Mouse (Mus musculus) adrenal gland, postnatal 25 days (tissue): ENCODE data around the gene Ptprn2. TPM values are rescaled to one million over a fixed set of nuclear protein-coding genes. Genes with fewer than 3 reads are reported as not detected.
"Not testable (repeated sequence)": the region's sequence is repeated elsewhere in the genome, so short reads cannot be mapped to it uniquely, and the experiment has no call there.

ENCODE experiments used
- DNase-seq: peaks from one replicate; pipeline ENCODE4 v3.0.0; 2021; ENCODE audit warnings: mixed read lengths
- total RNA-seq: library from RNA; stranded (reverse); gene quantifications from 2 replicates; pipeline ENCODE4 v1.2.3, GENCODE M21; 2021

The Ptprn2 gene
- total RNA-seq, 1 experiment from 2014 or later: 21.7 TPM

GRCm38 (mm10) chr12:116515824-116516223, 30.3 kb downstream of the Ptprn2 start:
- no peak for DNase-seq

- DNase-seq: no peak
Measured at GRCm38 (mm10) chr12:116528861-116529260, 43.3 kb downstream of the Ptprn2 start.

GRCm38 (mm10) chr12:116533281-116533680, 47.8 kb downstream of the Ptprn2 start:
- DNase-seq: no peak

- no peak for DNase-seq
Measured at GRCm38 (mm10) chr12:116539305-116539704, 53.8 kb downstream of the Ptprn2 start.

- DNase-seq: peak; percentile 6
Measured at GRCm38 (mm10) chr12:116540608-116541007, 55.1 kb downstream of the Ptprn2 start.

- peak; percentile 50 for DNase-seq
Measured at GRCm38 (mm10) chr12:116550031-116550430, 64.5 kb downstream of the Ptprn2 start.

GRCm38 (mm10) chr12:116551516-116551915, 66.0 kb downstream of the Ptprn2 start:
- DNase-seq: no peak

GRCm38 (mm10) chr12:116552306-116552705, 66.8 kb downstream of the Ptprn2 start:
- no peak for DNase-seq

- no peak for DNase-seq
Measured at GRCm38 (mm10) chr12:116553361-116553760, 67.8 kb downstream of the Ptprn2 start.

- DNase-seq: no peak
Measured at GRCm38 (mm10) chr12:116555964-116556363, 70.4 kb downstream of the Ptprn2 start.

GRCm38 (mm10) chr12:116564441-116564840, 78.9 kb downstream of the Ptprn2 start:
- DNase-seq: no peak

GRCm38 (mm10) chr12:116566672-116567071, 81.2 kb downstream of the Ptprn2 start:
- DNase-seq: no peak

GRCm38 (mm10) chr12:116567170-116567569, 81.7 kb downstream of the Ptprn2 start:
- DNase-seq: no peak

GRCm38 (mm10) chr12:116569568-116569967, 84.0 kb downstream of the Ptprn2 start:
- no peak for DNase-seq

GRCm38 (mm10) chr12:116574102-116574501, 88.6 kb downstream of the Ptprn2 start:
- no peak for DNase-seq

- no peak for DNase-seq
Measured at GRCm38 (mm10) chr12:116574720-116575119, 89.2 kb downstream of the Ptprn2 start.

- not testable (repeated sequence) for DNase-seq
Measured at GRCm38 (mm10) chr12:116577917-116578316, 92.4 kb downstream of the Ptprn2 start.

GRCm38 (mm10) chr12:116580827-116581544, 95.5 kb downstream of the Ptprn2 start:
- no peak for DNase-seq

GRCm38 (mm10) chr12:116581864-116582263, 96.3 kb downstream of the Ptprn2 start:
- DNase-seq: peak; percentile 18

GRCm38 (mm10) chr12:116582829-116583228, 97.3 kb downstream of the Ptprn2 start:
- no peak for DNase-seq

GRCm38 (mm10) chr12:116585001-116585400, 99.5 kb downstream of the Ptprn2 start:
- DNase-seq: peak; percentile 22

- DNase-seq: no peak
Measured at GRCm38 (mm10) chr12:116586167-116586566, 100.6 kb downstream of the Ptprn2 start.

GRCm38 (mm10) chr12:116587548-116587947, 102.0 kb downstream of the Ptprn2 start:
- no peak for DNase-seq

GRCm38 (mm10) chr12:116590076-116590475, 104.6 kb downstream of the Ptprn2 start:
- DNase-seq: no peak
